Mouse (Mus musculus) ES-E14 (cell line): ENCODE results near the gene Ptprn2. TPM values are rescaled to one million over a fixed set of nuclear protein-coding genes. Genes with fewer than 3 reads are reported as not detected.
"Not testable (repeated sequence)": the region's sequence is repeated elsewhere in the genome, so short reads cannot be mapped to it uniquely, and the experiment has no call there.

ENCODE experiments used
- DNase-seq: peaks from one replicate; pipeline ENCODE4 v3.0.0-alpha.2; 2013; ENCODE audit warnings: low read depth, low spot score
- H3K27ac ChIP-seq: 2 replicates; pipeline ENCODE4 v1.5.1; 2012; ENCODE audit warnings: low read depth, mild to moderate bottlenecking, low read length, moderate library complexity, mixed read lengths; ENCODE audit not compliant: poor library complexity, insufficient read depth, severe bottlenecking
- H3K36me3 ChIP-seq: 2 replicates; pipeline ENCODE4 v1.6.1; 2012; ENCODE audit warnings: mild to moderate bottlenecking, low read length, moderate library complexity, mixed read lengths; ENCODE audit not compliant: control insufficient read depth, poor library complexity, insufficient read depth, severe bottlenecking
- H3K4me1 ChIP-seq, 2 experiments: fragments of 150-350 bp in 1 of 2; sonication (generic) in 1 of 2; 2 replicates each; pipeline ENCODE4 v1.6.1; 2012; ENCODE audit warnings: low read length in 2 of 2, mild to moderate bottlenecking in 1 of 2, mixed read lengths in 1 of 2; ENCODE audit not compliant: control insufficient read depth in 2 of 2, insufficient read depth in 2 of 2, poor library complexity in 1 of 2
- H3K4me3 ChIP-seq, 2 experiments: fragments of 150-350 bp in 1 of 2; sonication (generic) in 1 of 2; 2 replicates each; pipeline ENCODE4 v1.5.1; 2012; ENCODE audit warnings: low read length in 2 of 2, low read depth in 1 of 2, mild to moderate bottlenecking in 1 of 2, mixed read lengths in 1 of 2; ENCODE audit not compliant: insufficient read depth in 1 of 2, poor library complexity in 1 of 2, severe bottlenecking in 1 of 2
- H3K9ac ChIP-seq: 2 replicates; pipeline ENCODE4 v1.6.1; 2012; ENCODE audit warnings: low read depth, mild to moderate bottlenecking, low read length, mixed read lengths; ENCODE audit not compliant: poor library complexity, insufficient read depth, severe bottlenecking
- H3K9me3 ChIP-seq: fragments of 150-350 bp; sonication (generic); 2 replicates; pipeline ENCODE4 v1.6.1; 2012; ENCODE audit warnings: low read depth, mild to moderate bottlenecking, low read length; ENCODE audit not compliant: control insufficient read depth, insufficient read depth
- CHD2 ChIP-seq: IDR thresholded peaks from 2 replicates; pipeline ENCODE4 v1.6.1; 2014; ENCODE audit warnings: mild to moderate bottlenecking, low read depth, low read length, inconsistent platforms
- HCFC1 ChIP-seq: IDR thresholded peaks from 2 replicates; pipeline ENCODE4 v1.6.1; 2012; ENCODE audit warnings: low read length, inconsistent platforms, borderline replicate concordance; ENCODE audit not compliant: insufficient read depth
- MAFK ChIP-seq: IDR thresholded peaks from 2 replicates; pipeline ENCODE4 v1.6.1; 2014; ENCODE audit warnings: mild to moderate bottlenecking, low read depth, low read length, inconsistent platforms; ENCODE audit not compliant: insufficient read depth
- ZC3H11A ChIP-seq: IDR thresholded peaks from 2 replicates; pipeline ENCODE4 v1.6.1; 2012; ENCODE audit warnings: low read depth, mild to moderate bottlenecking, inconsistent platforms, low read length, borderline replicate concordance
- ZNF384 ChIP-seq: IDR thresholded peaks from 2 replicates; pipeline ENCODE4 v1.6.1; 2012; ENCODE audit warnings: low read depth, low read length, inconsistent platforms
- in situ Hi-C, 2 experiments: fragments of 600-800 bp; cut with MboI; formaldehyde crosslinking; loops; one replicate each; pipeline ENCODE4 v1.15.1; 2025; ENCODE audit warnings: low sequenced_read_pairs in 2 of 2, inconsistent platforms in 1 of 2; ENCODE audit not compliant: unreplicated experiment in 2 of 2
- total RNA-seq: library from RNA; depleted of rRNA; stranded (reverse); fragments of 300-350 nt; gene quantifications from 2 replicates; pipeline ENCODE4 v1.2.3, GENCODE M21; 2012

Ptprn2 gene
- total RNA-seq, 1 experiment = 0.40 TPM

DNA sequence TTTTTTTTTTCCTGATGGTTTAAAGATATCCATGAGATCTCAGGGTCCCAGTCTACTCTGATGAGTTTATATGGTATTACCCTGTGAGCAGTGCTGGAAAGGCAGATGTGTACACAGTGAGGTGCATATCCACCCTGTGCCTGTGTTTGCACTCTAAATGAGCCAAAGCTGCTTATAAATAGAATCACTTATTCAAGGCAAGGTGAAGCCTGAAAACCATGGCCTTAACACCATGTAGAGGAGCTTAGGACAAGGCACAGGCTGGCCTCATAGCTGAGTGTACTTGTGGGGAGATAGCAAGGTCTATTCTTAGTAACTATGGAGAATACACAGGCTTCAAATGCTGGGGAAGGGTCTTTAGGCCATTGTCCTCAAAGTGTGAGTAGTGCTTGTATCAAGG is 13.1 kb downstream of the Ptprn2 start:
- Histone ChIP-seq H3K36me3 (no peaks in the 10 kb centered on the region), H3K9me3 (no peaks in the 10 kb centered on the region), H3K27ac (no peak overlapping the region), H3K4me1 (no peaks in the 10 kb centered on the region), H3K4me3 (no peak overlapping the region), H3K9ac (no peak overlapping the region)
- DNase-seq = no peak
- in situ Hi-C loops = no loop called here
- TF ChIP-seq ZNF384 (no peak), CHD2 (no peak), HCFC1 (no peak), ZC3H11A (no peak), MAFK (no peak)

DNA sequence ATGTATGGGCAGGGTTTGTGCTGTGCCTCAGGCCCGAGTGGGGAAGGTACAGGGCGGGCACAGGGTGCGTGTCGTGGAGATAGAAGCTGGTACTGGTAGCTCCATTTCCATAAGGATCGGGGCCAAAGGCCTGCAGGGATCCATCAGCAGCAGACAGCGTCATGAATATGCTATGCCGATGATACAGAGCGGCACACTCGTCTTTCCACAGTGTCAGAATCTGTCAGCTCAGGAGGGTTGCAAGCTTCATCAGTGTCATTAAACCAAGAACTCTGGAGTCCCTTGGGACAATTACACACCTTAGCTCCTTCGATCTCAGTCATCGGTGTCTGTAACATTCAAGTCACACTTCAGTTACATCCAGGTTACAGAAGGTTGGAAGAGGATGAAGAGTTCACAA is 15.1 kb downstream of the Ptprn2 start:
- in situ Hi-C loops = no loop called here
- H3K36me3 ChIP-seq = no peaks in the 10 kb centered on the region
- DNase-seq = no peak
- no peak overlapping the region for H3K9ac ChIP-seq
- H3K4me3 ChIP-seq = no peak overlapping the region
- TF ChIP-seq CHD2 = no peak
- TF ChIP-seq ZNF384 = no peak
- no peak for TF ChIP-seq MAFK
- no peak for TF ChIP-seq ZC3H11A
- TF ChIP-seq HCFC1 = no peak
- no peaks in the 10 kb centered on the region for H3K9me3 ChIP-seq
- no peaks in the 10 kb centered on the region for H3K4me1 ChIP-seq
- no peak overlapping the region for H3K27ac ChIP-seq

DNA sequence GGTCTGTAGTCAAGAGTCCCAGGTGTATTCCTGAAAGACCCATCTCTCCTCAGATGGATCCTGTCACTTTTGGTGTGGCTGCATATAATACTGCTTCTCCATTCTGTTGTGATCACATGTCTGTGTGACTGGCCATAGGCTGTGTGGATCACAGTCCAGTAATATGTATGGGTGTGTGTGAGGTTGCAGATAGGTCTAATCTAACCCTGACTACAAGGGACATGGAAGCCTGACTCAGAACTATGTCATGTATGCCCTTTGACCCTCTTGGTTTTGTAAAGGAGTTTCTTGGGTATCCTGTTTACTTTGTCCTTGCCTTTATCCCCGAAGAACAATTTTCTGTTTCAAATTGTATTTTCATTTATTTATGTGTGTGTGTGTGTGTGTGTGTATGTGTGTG is 27.0 kb downstream of the Ptprn2 start:
- no peak overlapping the region for H3K27ac ChIP-seq
- no peak overlapping the region for H3K9ac ChIP-seq
- H3K4me1 ChIP-seq = no peaks in the 10 kb centered on the region
- DNase-seq = no peak
- no peak overlapping the region for H3K4me3 ChIP-seq
- no peaks in the 10 kb centered on the region for H3K36me3 ChIP-seq
- in situ Hi-C loops = no loop called here
- no peaks in the 10 kb centered on the region for H3K9me3 ChIP-seq
- no peak for TF ChIP-seq HCFC1
- no peak for TF ChIP-seq ZNF384

DNA sequence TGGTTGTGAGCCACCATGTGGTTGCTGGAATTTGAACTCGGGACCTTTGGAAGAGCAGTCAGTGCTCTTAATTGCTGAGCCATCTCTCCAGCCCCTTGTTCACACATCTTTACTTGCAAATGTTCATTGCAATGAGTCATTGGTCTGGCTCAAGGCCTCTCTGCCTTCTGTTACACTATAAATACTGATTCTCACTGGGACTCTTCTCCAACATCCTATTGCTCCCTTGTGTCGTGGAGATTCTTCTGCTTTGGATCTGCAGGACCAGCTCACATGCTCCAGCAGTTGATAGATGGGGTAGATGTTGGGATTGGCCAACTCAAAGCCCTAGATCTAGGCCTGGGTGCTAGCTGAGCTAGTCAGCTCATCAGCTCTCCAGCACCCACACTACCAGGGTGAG is 28.3 kb downstream of the Ptprn2 start:
- H3K9ac ChIP-seq, H3K4me3 ChIP-seq, H3K27ac ChIP-seq, in situ Hi-C loops, H3K36me3 ChIP-seq, H3K9me3 ChIP-seq, DNase-seq, H3K4me1 ChIP-seq: not testable (repeated sequence)

DNA sequence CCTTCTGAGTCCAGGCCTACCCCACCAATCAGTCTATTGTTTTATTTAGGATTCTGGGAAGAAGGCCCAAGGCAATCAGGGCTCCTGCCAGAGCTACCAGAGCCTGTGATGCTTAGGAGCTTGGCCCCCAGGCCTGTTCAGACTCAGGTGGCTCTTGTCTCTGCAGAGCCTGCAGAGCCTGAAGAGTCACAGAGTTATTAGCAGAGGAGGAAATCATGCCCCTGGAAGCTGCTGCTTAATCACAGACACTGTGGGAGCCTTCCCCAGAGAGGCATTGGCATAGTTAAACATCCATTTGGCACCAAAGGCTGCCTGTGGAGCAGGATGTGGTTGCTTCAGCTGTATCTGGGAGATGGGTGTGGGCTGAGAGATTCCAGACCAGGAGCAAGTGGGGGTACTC is 30.3 kb downstream of the Ptprn2 start:
- Histone ChIP-seq H3K9ac (no peak overlapping the region), H3K27ac (no peak overlapping the region), H3K36me3 (no peaks in the 10 kb centered on the region), H3K9me3 (no peaks in the 10 kb centered on the region), H3K4me1 (no peaks in the 10 kb centered on the region), H3K4me3 (no peak overlapping the region)
- TF ChIP-seq ZNF384 (no peak), HCFC1 (no peak), MAFK (no peak), CHD2 (no peak), ZC3H11A (no peak)
- in situ Hi-C loops = no loop called here
- no peak for DNase-seq
